Mouse (Mus musculus) ES-Bruce4 (cell line): ENCODE results near the gene Fermt3. TPM values are rescaled to one million over a fixed set of nuclear protein-coding genes. Genes with fewer than 3 reads are reported as not detected.
A peak's percentile ranks its signal among the peaks of the same experiment; 100 is the strongest.

Experiments
- H3K27ac ChIP-seq: 2 replicates; pipeline ENCODE4 v1.5.1; 2012; ENCODE audit warnings: low read length, inconsistent platforms; ENCODE audit not compliant: insufficient read depth
- H3K27me3 ChIP-seq: 2 replicates; pipeline ENCODE4 v1.6.1; 2012; ENCODE audit warnings: mild to moderate bottlenecking, low read length, inconsistent platforms; ENCODE audit not compliant: control insufficient read depth, poor library complexity, insufficient read depth, severe bottlenecking
- H3K36me3 ChIP-seq: 2 replicates; pipeline ENCODE4 v1.6.1; 2012; ENCODE audit warnings: inconsistent platforms, mild to moderate bottlenecking, low read length, moderate library complexity; ENCODE audit not compliant: control insufficient read depth, poor library complexity, insufficient read depth, severe bottlenecking
- H3K4me1 ChIP-seq: one replicate; pipeline ENCODE4 v1.8.1; 2011; ENCODE audit warnings: low read length; ENCODE audit not compliant: control insufficient read depth, insufficient read depth
- H3K4me3 ChIP-seq: 2 replicates; pipeline ENCODE4 v1.5.1; 2011; ENCODE audit warnings: low read depth, mild to moderate bottlenecking, low read length
- H3K9ac ChIP-seq: 2 replicates; pipeline ENCODE4 v1.6.1; 2012; ENCODE audit warnings: low read depth, mild to moderate bottlenecking, inconsistent platforms; ENCODE audit not compliant: poor library complexity, severe bottlenecking
- H3K9me3 ChIP-seq: replicated peaks from 2 replicates; pipeline ENCODE4 v1.6.1; 2012; ENCODE audit warnings: mild to moderate bottlenecking, low read length, inconsistent platforms; ENCODE audit not compliant: control insufficient read depth, poor library complexity, insufficient read depth, severe bottlenecking
- CTCF ChIP-seq: IDR thresholded peaks from one replicate; pipeline ENCODE4 v1.8.1; 2011; ENCODE audit warnings: low read depth, low read length
- EP300 ChIP-seq: IDR thresholded peaks from 2 replicates; pipeline ENCODE4 v1.6.1; 2011; ENCODE audit warnings: low read depth, low read length; ENCODE audit not compliant: insufficient read depth
- POLR2A ChIP-seq: IDR thresholded peaks from one replicate; pipeline ENCODE4 v1.8.1; 2011; ENCODE audit warnings: low read length; ENCODE audit not compliant: insufficient read depth
- polyA plus RNA-seq: library from polyadenylated mRNA; stranded (reverse); fragments of >200 nt; gene quantifications from 2 replicates; pipeline ENCODE4 v1.2.4, GENCODE M21; 2011; ENCODE audit warnings: low read depth; ENCODE audit not compliant: missing spikeins, insufficient read depth, insufficient read length

Gene Fermt3
- polyA plus RNA-seq, 1 experiment, result 1.0 TPM

GRCm38 (mm10) chr19:7040637-7041130 lies 21.4 kb upstream of the Fermt3 start:
- no peaks in the 10 kb centered on the region for H3K4me1 ChIP-seq
- peak overlapping the region; percentile 85 for H3K4me3 ChIP-seq
- no peak for TF ChIP-seq POLR2A
- TF ChIP-seq EP300, result no peak
- TF ChIP-seq CTCF, result no peak
- peaks cover 8% of the 10 kb centered on the region for H3K36me3 ChIP-seq
- peak overlapping the region; percentile 62 for H3K9ac ChIP-seq
- H3K9me3 ChIP-seq, result no peaks in the 10 kb centered on the region
- no peaks in the 10 kb centered on the region for H3K27me3 ChIP-seq
- H3K27ac ChIP-seq, result peak overlapping the region; percentile 62

GRCm38 (mm10) chr19:7039841-7040636 lies 20.8 kb upstream of the Fermt3 start, which contains the start of gene Stip1:
Gene Stip1, minus strand, starts transcription at chr19:7039967.
- Histone ChIP-seq H3K4me3 (peak within 1 kb of the TSS; percentile 92), H3K9ac (peak within 1 kb of the TSS; percentile 95), H3K9me3 (no peaks in the 10 kb centered on the region), H3K36me3 (peaks cover 15% of the 10 kb centered on the region), H3K4me1 (no peaks in the 10 kb centered on the region), H3K27ac (peak within 1 kb of the TSS; percentile 62), H3K27me3 (no peaks in the 10 kb centered on the region)
- TF ChIP-seq POLR2A (peak; percentile 93), EP300 (no peak)

GRCm38 (mm10) chr19:7039088-7039720 lies 19.9 kb upstream of the Fermt3 start:
- Histone ChIP-seq H3K36me3 (peaks cover 23% of the 10 kb centered on the region), H3K27ac (no peak overlapping the region), H3K4me3 (peak overlapping the region; percentile 92), H3K9ac (peak overlapping the region; percentile 95), H3K9me3 (no peaks in the 10 kb centered on the region), H3K4me1 (no peaks in the 10 kb centered on the region), H3K27me3 (no peaks in the 10 kb centered on the region)
- TF ChIP-seq EP300 (no peak), CTCF (no peak), POLR2A (no peak)

GRCm38 (mm10) chr19:7034006-7034405 lies 14.7 kb upstream of the Fermt3 start:
- TF ChIP-seq CTCF, result peak; percentile 34
- TF ChIP-seq EP300, result no peak
- no peak overlapping the region for H3K9ac ChIP-seq
- no peaks in the 10 kb centered on the region for H3K9me3 ChIP-seq
- H3K27ac ChIP-seq, result no peak overlapping the region
- H3K27me3 ChIP-seq, result no peaks in the 10 kb centered on the region
- peaks cover 71% of the 10 kb centered on the region for H3K36me3 ChIP-seq
- no peak overlapping the region for H3K4me3 ChIP-seq
- no peaks in the 10 kb centered on the region for H3K4me1 ChIP-seq

- Histone ChIP-seq H3K27me3 (no peaks in the 10 kb centered on the region), H3K9me3 (no peaks in the 10 kb centered on the region), H3K4me1 (no peaks in the 10 kb centered on the region), H3K4me3 (no peak overlapping the region), H3K9ac (no peak overlapping the region), H3K36me3 (peaks cover 94% of the 10 kb centered on the region), H3K27ac (no peak overlapping the region)
- TF ChIP-seq CTCF (no peak), EP300 (no peak), POLR2A (no peak)
Observed at GRCm38 (mm10) chr19:7029531-7029930, 10.3 kb upstream of the Fermt3 start.

- H3K4me1 ChIP-seq, result no peaks in the 10 kb centered on the region
- no peak for TF ChIP-seq POLR2A
- peak; percentile 60 for TF ChIP-seq CTCF
- H3K9ac ChIP-seq, result no peak overlapping the region
- no peak overlapping the region for H3K4me3 ChIP-seq
- H3K27ac ChIP-seq, result no peak overlapping the region
- H3K9me3 ChIP-seq, result no peaks in the 10 kb centered on the region
- peaks cover 54% of the 10 kb centered on the region for H3K36me3 ChIP-seq
- H3K27me3 ChIP-seq, result no peaks in the 10 kb centered on the region
Observed at GRCm38 (mm10) chr19:7020224-7020641, 964 bp upstream of the Fermt3 start.
